Mouse (Mus musculus) brain, embryonic 14.5 days (tissue): Measurements from ENCODE around the gene Stoml1. TPM values are rescaled to one million over a fixed set of nuclear protein-coding genes. Genes with fewer than 3 reads are reported as not detected.

ENCODE experiments used
- DNase-seq: peaks from one replicate; pipeline ENCODE4 v3.0.0-alpha.2; 2011; ENCODE audit warnings: low read depth
- CTCF ChIP-seq: fragments of 200-500 bp; IDR thresholded peaks from 2 replicates; pipeline ENCODE4 v1.5.1; 2012; ENCODE audit warnings: inconsistent platforms, mild to moderate bottlenecking, moderate library complexity, borderline replicate concordance; ENCODE audit not compliant: insufficient read depth, insufficient read length; ENCODE audit errors: extremely low read depth
- POLR2A ChIP-seq: fragments of 200-500 bp; IDR thresholded peaks from 2 replicates; pipeline ENCODE4 v1.6.1; 2012; ENCODE audit warnings: mild to moderate bottlenecking, inconsistent platforms, borderline replicate concordance; ENCODE audit not compliant: poor library complexity, insufficient read depth, insufficient read length, severe bottlenecking; ENCODE audit errors: extremely low read depth
- polyA plus RNA-seq: library from polyadenylated mRNA; depleted of rRNA; stranded (reverse); fragments of >200 nt; gene quantifications from 2 replicates; pipeline ENCODE4 v1.2.3, GENCODE M21; 2012

The Stoml1 gene
- polyA plus RNA-seq, 1 experiment, result 123 TPM

GRCm38 (mm10) chr9:58275797-58276196, 22.8 kb downstream of the Stoml1 start:
- no peak for DNase-seq

GRCm38 (mm10) chr9:58276346-58276745, 23.4 kb downstream of the Stoml1 start:
- no peak for DNase-seq
- TF ChIP-seq POLR2A (no peak), CTCF (no peak)

More at GRCm38 (mm10) chr9:58275797-58276196, 22.8 kb downstream of the Stoml1 start:
- TF ChIP-seq POLR2A, result no peak
- TF ChIP-seq CTCF, result no peak

DNA sequence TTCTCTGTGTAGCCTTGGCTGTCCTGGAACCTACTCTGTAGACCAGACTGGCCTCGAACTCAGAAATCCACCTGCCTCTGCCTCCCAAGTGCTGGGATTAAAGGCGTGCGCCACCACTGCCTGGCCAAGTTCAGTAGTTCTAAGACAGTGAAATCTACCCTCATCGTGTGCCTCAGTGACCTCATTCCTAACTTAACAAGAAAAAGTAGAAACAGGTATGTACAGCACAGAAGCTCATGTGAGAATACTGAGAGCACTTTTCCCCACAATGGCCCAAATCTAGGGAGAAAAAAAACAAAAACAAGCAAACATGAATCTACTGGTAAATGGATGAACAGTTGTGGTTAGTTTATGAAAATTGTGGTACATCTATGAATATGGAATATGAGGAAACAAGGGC, 25.3 kb downstream of the Stoml1 start:
- TF ChIP-seq POLR2A (no peak), CTCF (no peak)
- no peak for DNase-seq

DNA sequence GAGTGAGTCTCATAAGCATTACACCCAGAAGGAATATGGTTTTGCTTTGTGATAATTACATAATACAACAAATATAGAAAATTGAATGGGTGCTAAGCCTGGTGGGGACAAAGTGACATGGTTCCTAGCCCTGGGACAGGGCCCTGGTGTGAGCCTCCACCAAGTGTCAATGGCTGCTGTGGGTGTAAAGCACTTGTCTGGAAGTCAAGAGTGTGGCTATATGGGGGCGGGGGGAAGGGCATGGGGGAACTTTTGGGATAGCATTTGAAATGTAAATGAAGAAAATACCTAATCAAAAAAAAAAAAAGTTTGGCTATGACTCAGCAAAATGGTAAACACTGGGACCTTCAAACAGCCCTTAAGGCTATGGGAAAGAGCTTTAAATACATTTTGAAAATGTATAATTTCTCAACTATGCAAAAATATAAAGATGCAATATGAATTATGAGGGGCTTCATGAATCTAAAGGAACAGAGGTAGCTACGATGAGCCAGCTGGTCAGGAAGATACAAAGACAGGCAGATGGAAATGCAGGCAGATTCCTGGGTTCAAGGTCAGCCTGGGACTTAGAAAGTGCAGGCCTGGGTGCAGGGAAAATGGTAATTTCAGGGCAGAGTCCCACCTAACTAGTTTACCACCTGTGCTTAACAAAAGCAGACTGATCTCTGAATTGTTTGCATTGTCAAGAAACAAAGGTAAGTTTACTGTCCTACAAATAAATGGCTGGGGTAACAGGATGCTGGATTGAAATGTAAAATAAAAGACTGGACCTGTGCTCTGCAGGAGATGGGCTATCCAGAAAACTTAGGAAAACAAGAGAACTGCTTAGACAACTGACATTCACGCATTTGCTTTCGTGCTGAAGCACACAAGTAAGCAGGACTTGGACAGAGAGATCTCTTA, 26.1 kb downstream of the Stoml1 start:
- no peak for DNase-seq
- TF ChIP-seq POLR2A, result no peak
- TF ChIP-seq CTCF, result no peak

DNA sequence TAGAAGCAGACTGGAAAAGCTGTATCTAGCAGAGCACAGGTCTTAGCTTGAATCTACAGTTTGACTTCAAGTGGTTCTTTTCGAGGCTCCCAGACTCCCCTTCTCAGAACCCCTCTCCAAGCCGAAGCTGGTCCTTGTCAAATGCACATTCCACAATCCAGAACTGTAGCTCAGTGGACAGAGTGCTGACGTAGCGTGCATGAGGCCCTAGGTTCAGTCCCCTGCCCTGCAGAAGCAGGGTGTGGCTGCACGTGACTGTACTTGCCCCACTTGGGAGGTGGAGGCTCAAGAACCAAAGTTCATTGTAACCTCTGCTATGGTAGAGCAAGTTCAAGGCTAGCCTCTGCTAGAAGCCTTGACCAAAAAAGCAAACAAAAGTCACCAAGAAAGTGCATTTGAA, 26.8 kb downstream of the Stoml1 start:
- no peak for TF ChIP-seq POLR2A
- no peak for TF ChIP-seq CTCF
- DNase-seq, result no peak

DNA sequence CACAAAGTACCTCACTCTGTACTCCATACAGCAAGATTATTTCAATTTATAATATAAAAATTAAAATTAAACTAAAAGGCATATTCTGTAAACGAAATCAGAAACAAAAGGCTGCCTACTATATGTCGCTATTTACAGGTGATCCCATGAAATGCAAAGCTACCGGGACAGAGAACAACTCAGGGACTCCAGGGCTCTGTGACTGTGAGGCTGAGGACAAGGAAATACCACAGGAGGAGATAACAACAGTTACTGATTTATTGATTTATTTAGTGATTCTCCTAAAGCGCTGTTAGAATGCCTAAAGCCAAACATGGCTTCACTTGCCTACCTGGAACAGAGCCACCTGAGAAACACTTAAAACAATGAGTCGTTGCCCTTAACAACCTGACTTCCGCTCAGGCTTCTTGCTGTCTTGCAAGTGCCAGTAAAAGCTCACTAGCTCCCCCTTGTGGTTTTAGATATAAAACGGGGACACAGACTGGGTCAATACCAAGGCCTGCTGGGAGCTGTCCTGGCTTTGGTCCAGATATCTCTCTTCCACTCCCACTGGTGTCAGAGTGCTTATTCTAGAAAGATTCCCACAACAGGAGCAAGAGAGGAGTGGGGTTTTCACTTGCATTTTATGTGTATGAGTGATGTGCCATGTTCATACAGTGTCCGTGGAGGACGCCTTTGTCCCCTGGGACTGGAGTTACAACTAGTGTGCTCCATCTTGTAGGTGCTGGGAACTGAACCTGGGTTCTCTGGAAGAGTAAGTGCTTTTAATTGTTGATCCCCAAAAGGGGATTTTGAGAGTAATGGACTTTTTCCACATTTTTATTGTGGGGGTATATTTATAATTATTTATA, 27.5 kb downstream of the Stoml1 start:
- peak; percentile 95 for DNase-seq
- TF ChIP-seq CTCF (peak; percentile 75; the same call in 1 of the 2 replicates), POLR2A (no peak)

DNA sequence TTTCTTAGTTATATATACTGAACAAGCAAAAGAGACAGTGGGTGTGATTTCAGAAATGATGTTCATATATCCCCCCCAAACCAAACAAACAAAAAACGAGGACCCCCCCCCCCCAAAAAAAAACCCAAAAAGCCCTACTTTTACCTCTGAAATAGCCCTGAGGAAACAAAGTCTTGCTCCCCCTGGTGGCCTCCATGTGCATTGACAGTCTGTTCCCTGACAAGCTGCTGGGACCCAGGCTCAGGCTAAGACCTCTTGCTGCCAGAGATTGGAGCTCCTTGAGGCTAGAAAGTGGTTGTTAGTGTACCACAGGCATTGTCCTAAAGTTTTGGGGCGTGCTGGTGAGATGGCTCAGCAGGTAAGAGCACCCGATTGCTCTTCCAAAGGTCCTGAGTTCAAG, 28.6 kb downstream of the Stoml1 start:
- TF ChIP-seq POLR2A, result no peak
- TF ChIP-seq CTCF, result peak; percentile 72; the same call in 1 of the 2 replicates
- DNase-seq, result peak; percentile 47

DNA sequence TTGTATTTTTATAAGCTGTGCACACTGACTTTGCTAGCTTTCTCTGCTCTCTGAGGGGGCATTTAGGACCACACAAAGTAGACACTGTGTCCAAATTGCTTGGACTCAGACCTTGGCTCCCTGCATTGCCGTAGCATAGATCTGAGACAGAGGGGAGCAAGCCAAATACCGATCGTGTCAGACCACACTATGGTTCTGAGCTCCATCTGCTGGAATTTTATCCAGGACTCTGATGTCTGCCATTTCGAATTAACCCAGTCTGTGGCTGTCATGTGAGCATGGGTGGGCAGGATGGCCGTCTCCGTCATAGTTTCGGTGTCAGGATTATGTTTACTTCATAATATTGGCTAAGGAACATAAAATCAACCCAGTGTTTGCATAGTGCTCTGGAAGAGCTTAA, 30.5 kb downstream of the Stoml1 start:
- no peak for TF ChIP-seq POLR2A
- no peak for TF ChIP-seq CTCF
- DNase-seq, result no peak

DNA sequence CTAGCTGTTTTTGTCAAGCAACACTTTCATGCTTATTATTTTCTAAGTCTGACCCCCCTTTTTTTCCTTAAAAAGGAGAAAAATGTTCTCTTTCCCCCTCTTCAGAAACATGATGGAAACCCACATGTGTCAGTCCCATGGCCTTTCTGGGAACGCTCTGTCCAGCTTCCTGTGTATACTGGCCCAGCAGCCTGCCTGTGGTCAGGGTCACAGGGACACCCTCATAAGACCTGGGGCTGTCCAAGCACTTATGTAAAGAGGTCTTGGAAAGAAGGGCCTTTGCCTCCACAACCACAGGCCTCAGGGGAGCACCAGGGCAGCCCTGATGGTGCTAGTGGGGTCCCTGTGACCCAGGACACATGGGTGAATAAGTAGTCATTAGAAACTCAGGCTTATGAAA, 36.1 kb downstream of the Stoml1 start:
- no peak for DNase-seq
- no peak for TF ChIP-seq CTCF
- no peak for TF ChIP-seq POLR2A

GRCm38 (mm10) chr9:58289901-58290300, 36.9 kb downstream of the Stoml1 start:
- no peak for DNase-seq
- no peak for TF ChIP-seq POLR2A
- no peak for TF ChIP-seq CTCF

- no peak for TF ChIP-seq POLR2A
- TF ChIP-seq CTCF, result no peak
- no peak for DNase-seq
Observed at GRCm38 (mm10) chr9:58294527-58294926, 41.6 kb downstream of the Stoml1 start.

DNA sequence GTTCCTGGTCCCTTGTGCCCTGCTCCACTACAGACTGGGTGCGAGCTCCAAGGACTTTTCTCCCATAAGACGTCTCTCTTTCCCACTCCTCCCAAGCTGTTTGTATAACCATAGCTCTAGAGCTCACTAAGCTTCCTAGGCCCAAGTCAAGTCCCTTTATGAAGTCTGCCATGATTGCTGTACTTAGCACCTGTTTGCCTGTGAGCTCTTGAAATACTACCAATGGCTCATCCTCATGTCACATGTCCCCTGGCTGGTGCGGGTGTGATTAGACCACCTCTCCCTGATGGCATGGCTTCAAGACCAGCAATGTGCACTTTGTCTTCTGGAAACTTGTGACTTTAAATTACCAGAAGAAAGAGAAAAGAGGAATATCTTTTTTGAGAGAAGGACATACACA, 42.4 kb downstream of the Stoml1 start:
- DNase-seq, result no peak
- TF ChIP-seq POLR2A (no peak), CTCF (no peak)

GRCm38 (mm10) chr9:58295766-58296361, 42.9 kb downstream of the Stoml1 start:
- peak; percentile 43 for DNase-seq
- TF ChIP-seq CTCF (no peak), POLR2A (no peak)
